Mouse (Mus musculus) left cerebral cortex, adult 2 months (tissue): ENCODE measurements at regions not wholly inside any gene's neighbourhood (a gene's known extent, or its start where the extent isn't known, plus 50 kb on each side); places are given as distances from the start of the nearest gene placed in this dataset.

Source experiments
- DNase-seq, 2 experiments: peaks; one replicate each; pipeline ENCODE4 v3.0.0; 2021 to 2022; ENCODE audit warnings: low spot score in 2 of 2, mixed read lengths in 1 of 2; ENCODE audit errors: extremely low spot score in 1 of 2
- H3K27ac ChIP-seq: fragments of 200-600 bp; 2 replicates; pipeline ENCODE4 v1.8.1; 2022
- H3K4me3 ChIP-seq: fragments of 200-600 bp; 2 replicates; pipeline ENCODE4 v1.8.1; 2022
- CTCF ChIP-seq: fragments of 200-600 bp; IDR thresholded peaks from 2 replicates; pipeline ENCODE4 v1.8.1; 2022; ENCODE audit warnings: antibody characterized with exemption, mild to moderate bottlenecking, moderate library complexity
- intact Hi-C: fragments of 180-260 bp; cut with DNase I; formaldehyde crosslinking; loops from one replicate; pipeline ENCODE4 v1.15.1; 2025

DNA sequence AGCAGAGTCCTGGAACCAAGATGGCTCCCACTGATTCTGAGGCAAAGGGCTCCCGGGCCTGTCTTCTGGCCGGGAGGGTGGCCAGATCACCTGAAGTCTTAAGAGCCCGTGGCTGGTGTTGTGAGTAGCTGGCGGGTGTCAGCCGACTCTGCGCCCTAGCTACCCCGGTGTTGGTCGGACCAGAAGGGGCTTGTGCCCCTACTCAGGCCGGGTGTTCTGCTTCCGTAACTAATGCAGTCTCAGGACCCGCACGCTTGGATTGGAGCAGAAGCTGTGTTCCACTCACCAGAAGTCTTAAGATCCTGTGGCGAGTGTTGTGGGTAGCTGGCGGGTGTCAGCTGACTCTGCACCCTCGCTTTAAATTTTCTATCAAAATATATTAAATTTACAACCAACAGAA lies 1285.3 kb upstream of the Cdh9 start:
- intact Hi-C loops, result no loop called here
- Histone ChIP-seq H3K4me3 (no peak overlapping the region), H3K27ac (no peak overlapping the region)
- TF ChIP-seq CTCF, result no peak
- DNase-seq, result no peak

DNA sequence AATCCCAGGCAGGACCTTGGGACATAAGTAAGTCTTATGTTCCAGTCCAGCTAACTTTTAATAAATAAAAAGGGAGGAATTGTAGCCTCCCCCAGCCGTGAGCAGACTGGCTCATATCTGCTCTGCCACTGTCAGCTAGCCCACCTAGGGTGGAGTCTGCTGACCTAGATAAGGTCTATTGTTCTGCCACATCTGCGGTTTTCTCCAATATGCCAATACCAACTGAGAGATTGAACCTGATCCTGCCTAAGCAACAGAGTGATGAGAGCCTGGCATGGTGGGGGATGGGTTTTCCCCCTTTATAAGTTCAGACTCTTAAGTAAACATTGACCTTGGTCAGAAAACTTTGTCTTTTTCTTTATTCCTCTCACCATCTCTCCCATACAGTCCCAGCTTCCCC lies 1250.9 kb upstream of the Cdh9 start:
- H3K4me3 ChIP-seq, result no peak overlapping the region
- no peak for TF ChIP-seq CTCF
- no peak for DNase-seq
- no peak overlapping the region for H3K27ac ChIP-seq
- intact Hi-C loops, result no loop called here

DNA sequence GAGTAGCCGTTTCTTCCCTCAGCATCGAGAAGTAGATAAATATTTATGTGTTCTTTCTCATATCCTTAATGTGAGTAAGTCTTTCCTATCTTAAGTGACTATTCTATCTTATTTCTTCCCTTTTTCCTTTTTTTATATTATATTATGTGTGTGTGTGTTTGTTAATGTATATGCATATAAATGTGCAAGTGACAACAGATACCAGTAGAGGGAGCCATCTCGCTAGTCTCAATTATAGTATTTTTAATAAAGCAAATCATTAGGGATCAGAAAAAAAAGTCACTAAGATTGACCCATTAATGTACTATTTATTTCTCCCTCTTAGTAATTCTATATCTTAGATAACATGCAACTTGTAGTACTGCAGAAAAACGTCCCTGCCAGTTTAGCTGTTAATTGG lies 1228.3 kb upstream of the Cdh9 start:
- Histone ChIP-seq H3K27ac (no peak overlapping the region), H3K4me3 (no peak overlapping the region)
- TF ChIP-seq CTCF, result peak; percentile 4
- no peak for DNase-seq
- intact Hi-C loops, result no loop called here

DNA sequence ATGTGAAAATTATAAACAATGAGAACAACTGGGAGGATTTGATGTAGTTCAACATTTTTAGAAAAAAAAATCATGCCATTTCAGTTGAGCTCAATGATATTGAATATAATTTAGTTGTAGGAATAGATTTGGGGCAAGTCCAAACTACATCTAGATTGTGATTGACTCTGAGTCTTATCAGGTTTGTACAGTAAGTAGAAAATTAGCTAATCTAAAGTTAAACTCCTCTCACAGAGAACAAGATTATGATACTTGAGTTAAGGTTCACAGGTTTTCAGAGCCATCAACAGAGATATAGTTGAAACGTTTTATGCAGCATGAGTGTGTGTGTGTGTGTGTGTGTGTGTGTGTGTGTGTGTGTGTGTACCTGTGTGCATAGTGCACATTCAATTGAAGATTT lies 1189.6 kb upstream of the Cdh9 start:
- Histone ChIP-seq H3K27ac (no peak overlapping the region), H3K4me3 (no peak overlapping the region)
- no peak for DNase-seq
- intact Hi-C loops, result no loop called here
- no peak for TF ChIP-seq CTCF

DNA sequence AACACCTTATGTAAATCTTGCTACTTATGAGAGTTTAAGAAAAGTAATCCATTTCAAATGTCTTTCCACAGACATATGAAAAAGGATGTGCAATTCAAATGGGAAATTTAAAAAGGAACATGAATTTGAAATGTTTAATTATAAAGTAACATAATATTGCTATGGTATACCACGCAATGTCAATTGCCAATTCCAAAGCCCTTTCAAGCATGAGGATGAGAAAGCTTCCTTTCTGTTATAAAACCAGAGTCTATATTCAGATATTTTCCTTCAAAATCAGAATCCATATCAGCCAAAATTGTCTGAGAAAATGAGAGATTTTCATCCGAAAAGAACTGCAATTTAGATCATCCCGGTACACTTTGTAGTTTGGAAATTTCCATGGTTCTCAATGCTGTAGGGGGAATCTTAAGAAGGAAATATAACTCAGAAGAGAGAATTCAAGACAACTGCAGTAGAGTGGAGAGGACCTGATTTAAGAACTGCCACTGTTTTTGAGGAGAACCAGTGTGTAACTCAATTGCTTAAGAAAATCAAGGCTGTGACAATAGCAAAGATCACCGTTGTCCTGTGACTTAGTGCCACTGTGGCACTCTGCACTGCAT lies 1169.3 kb upstream of the Cdh9 start:
- no peak for TF ChIP-seq CTCF
- no peak for DNase-seq
- intact Hi-C loops, result no loop called here

DNA sequence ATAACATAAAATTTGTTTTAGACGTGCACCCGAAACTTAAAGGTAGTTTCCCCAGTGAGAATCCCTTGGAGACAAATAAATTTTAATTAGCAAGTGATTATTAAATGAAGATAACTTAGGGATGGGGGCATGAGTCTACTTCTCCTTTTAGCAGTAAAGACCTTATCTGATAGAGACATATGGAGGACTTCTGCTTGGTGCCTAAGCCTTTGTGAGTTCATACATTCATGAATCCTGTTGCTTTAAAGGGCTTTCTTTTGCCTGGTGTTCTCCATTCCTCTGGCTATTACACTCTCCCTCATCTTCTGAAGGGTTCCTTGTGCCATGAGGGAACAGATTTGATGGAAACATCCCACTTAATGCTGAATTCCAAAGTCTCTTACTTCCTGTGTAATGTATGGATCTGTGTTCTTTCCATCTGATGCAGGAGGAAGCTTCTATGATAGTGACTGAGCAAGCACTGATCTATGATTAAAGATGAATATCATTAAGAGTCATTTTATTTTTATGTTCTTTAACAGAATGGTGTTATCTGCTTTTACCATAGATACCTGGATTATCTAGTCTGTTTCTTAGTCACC lies 1146.2 kb upstream of the Cdh9 start:
- DNase-seq, result no peak
- H3K4me3 ChIP-seq, result no peak overlapping the region
- no peak overlapping the region for H3K27ac ChIP-seq
- intact Hi-C loops, result no loop called here
- no peak for TF ChIP-seq CTCF

More for the DNA sequence above, 1169.3 kb upstream of the Cdh9 start:
- Histone ChIP-seq H3K4me3 (no peak overlapping the region), H3K27ac (peak overlapping the region; percentile 40)

DNA sequence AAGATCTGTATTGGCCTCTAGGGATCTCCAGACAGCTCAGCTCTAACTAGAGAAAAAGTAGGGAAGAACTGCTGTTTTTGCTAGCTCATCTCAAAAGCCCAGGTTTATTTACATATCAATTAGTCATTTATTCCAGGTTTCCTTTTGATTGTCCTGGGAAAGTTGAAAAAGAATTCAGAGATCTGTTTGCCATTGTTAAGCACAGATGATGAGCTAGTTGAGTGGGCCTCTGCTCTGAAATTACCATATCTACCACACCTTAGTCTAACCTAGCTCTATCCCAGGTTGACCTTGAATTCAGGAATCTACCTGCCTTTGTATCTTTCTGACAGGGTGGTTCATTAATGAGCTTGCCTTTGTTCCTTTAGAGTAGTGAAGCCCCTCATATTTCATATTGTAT lies 1110.6 kb upstream of the Cdh9 start:
- DNase-seq, result no peak
- intact Hi-C loops, result no loop called here
- Histone ChIP-seq H3K27ac (no peak overlapping the region), H3K4me3 (no peak overlapping the region)
- no peak for TF ChIP-seq CTCF

DNA sequence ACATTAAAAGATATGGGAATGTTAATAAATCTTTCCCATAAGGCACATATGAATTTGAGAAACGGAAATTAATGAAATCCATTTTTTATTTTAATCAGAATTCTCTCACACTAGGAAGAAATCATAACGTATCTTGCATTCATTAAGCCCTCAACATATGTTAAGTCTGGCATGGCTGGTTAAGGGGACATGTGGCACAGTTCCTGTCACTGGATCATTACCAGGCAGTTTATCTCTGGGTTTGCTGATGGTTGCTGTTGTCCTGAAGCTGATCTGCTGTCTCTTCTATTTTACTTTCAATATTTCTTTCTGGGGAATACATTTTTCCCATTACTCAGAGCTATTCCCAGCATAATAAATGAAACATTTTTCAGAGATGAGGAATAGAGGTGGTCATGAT lies 1099.3 kb upstream of the Cdh9 start:
- DNase-seq, result no peak
- intact Hi-C loops, result no loop called here
- no peak for TF ChIP-seq CTCF
- Histone ChIP-seq H3K27ac (no peak overlapping the region), H3K4me3 (no peak overlapping the region)

DNA sequence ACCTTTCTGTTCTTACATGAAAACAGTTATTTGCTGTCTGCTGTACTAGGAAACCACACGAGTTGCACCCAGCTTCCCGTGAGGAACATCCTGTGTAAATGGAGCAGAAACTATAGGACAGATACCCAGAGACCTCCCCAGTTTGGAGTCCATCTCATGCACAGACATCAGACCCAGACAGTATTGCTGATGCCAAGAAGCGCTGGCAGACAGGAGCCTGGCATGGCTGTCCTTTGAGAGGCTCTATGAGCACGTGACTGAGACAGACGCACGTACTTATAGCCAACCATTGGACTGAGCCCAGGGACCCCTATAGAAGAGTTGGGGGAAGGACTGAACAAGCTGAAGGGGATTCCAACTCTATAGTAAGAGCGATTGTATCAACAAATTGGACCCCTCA lies 1098.3 kb upstream of the Cdh9 start:
- intact Hi-C loops, result no loop called here
- Histone ChIP-seq H3K4me3 (no peak overlapping the region), H3K27ac (no peak overlapping the region)
- no peak for TF ChIP-seq CTCF
- DNase-seq, result no peak

DNA sequence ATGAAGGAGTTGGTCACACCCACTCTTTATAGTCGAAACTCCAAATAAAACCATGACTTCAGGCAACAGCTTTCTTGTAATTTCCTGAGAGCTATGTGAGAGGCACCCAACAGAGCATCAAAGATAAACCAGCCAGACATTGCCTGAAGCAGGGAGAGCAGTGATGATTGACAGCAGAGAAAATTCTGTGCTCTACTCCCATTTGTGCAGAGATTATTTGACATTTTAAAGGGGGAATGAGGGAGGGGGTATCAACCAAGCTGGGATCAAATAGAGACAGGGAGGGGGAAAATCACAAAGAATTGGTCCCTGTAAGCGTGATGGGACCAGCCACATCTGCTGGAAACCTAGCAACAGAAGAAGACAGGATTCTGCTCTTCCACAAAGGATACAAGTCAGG lies 1091.4 kb upstream of the Cdh9 start:
- no peak overlapping the region for H3K4me3 ChIP-seq
- no peak for DNase-seq
- no peak for TF ChIP-seq CTCF
- no peak overlapping the region for H3K27ac ChIP-seq
- intact Hi-C loops, result no loop called here

DNA sequence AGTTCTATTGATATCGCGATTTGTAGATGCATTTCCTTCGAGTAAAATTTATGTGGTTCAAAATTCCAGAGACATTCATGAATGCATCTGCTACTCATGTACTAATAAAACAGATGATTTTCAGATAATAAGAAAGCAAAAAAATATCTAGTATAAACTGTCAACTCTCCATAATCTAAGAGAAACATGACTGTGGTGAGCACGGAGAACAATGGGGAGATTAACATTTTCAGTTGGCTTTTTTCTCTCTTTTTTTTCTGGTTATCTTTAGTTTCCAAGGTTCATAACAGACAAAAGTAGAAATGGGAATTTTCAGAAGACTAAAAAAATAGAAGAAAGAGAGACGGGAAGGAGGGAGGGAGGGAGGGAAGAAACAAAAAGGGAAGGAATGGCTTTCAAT lies 1079.8 kb upstream of the Cdh9 start:
- no peak for DNase-seq
- intact Hi-C loops, result no loop called here
- TF ChIP-seq CTCF, result no peak
- H3K27ac ChIP-seq, result no peak overlapping the region
- no peak overlapping the region for H3K4me3 ChIP-seq

DNA sequence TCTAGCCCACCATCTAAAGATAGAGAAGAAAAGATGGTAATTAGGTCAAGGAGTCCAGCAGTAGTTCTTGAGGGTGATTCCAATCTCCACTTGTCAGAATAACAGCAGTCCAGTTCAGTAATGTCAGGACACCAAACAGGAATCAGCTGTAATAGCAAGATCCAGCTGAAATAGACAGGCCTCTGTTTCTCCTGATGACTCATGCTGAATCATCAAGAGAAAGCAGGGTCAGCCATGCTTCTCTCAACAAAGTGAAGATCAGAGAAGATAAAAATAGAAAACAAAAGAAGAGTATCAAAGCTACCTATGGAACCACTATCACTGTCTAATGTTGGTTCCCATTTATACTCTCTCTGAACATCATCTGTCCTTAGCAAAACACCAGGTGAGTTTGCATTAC lies 1061.8 kb upstream of the Cdh9 start:
- DNase-seq, result no peak
- intact Hi-C loops, result no loop called here
- Histone ChIP-seq H3K4me3 (no peak overlapping the region), H3K27ac (no peak overlapping the region)
- TF ChIP-seq CTCF, result no peak

DNA sequence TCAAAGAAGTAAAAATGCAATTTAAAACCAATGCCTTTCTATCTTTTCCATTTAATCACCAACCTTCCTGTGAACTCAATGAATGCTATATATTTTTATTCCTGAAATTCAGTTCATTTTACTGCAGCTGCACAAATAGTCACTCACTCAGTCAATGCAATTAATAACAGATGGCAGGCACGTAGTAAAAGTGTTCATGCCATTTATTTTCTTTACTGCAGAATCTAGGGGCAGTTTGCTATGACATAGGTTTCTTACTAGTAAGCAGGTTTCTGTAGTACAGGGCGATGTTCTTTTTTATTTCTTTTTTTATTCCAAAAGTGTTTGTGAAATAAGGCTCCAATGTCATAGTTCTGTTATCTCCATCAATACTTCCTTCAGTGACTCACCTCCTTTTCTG lies 1035.8 kb upstream of the Cdh9 start:
- intact Hi-C loops, result no loop called here
- no peak overlapping the region for H3K4me3 ChIP-seq
- H3K27ac ChIP-seq, result no peak overlapping the region
- no peak for TF ChIP-seq CTCF
- no peak for DNase-seq
